Mouse (Mus musculus) forebrain, embryonic 10.5 days (tissue): Measurements from ENCODE around the gene Ttll8. TPM values are rescaled to one million over a fixed set of nuclear protein-coding genes. Genes with fewer than 3 reads are reported as not detected.

Experiments used
- DNase-seq: peaks from one replicate; pipeline ENCODE4 v3.0.0-alpha.2; 2017; ENCODE audit warnings: low spot score; ENCODE audit errors: extremely low spot score
- H3K27ac ChIP-seq: fragments of 300-500 bp; sonication (generic); 2 replicates; pipeline ENCODE4 v1.5.1; 2016; ENCODE audit warnings: mild to moderate bottlenecking
- H3K27me3 ChIP-seq: fragments of 300-500 bp; sonication (generic); 2 replicates; pipeline ENCODE4 v1.6.1; 2016; ENCODE audit warnings: mild to moderate bottlenecking; ENCODE audit not compliant: poor library complexity, severe bottlenecking
- H3K36me3 ChIP-seq: fragments of 300-500 bp; sonication (generic); replicated peaks from 2 replicates; pipeline ENCODE4 v1.6.1; 2016; ENCODE audit warnings: mild to moderate bottlenecking, moderate library complexity
- H3K4me1 ChIP-seq: fragments of 300-500 bp; sonication (generic); 2 replicates; pipeline ENCODE4 v1.6.1; 2016
- H3K4me3 ChIP-seq: fragments of 300-500 bp; sonication (generic); 2 replicates; pipeline ENCODE4 v1.5.1; 2016; ENCODE audit warnings: mild to moderate bottlenecking, moderate library complexity
- H3K9me3 ChIP-seq: fragments of 300-500 bp; sonication (generic); 2 replicates; pipeline ENCODE4 v1.6.1; 2016; ENCODE audit warnings: mild to moderate bottlenecking, moderate library complexity
- WGBS: fragments of 180-500 bp; shearing (Covaris S2); methylation state at CpG from one replicate; pipeline ENCODE4 v1.1.7; 2016; 5-methylcytosine and 5-hydroxymethylcytosine counted together
- polyA plus RNA-seq: library from polyadenylated mRNA; unstranded; fragments of >200 nt; fragmentation: Nextera tagmentation; extraction: Ambion mirVana; gene quantifications from 2 replicates; pipeline ENCODE4 v1.2.1, GENCODE M21; 2016

Gene Ttll8
- polyA plus RNA-seq, 1 experiment from 2014 or later: not detected

GRCm38 (mm10) chr15:88860781-88861180, 93.4 kb downstream of the Ttll8 start:
- H3K4me1 ChIP-seq: peaks cover 49% of the 10 kb centered on the region
- peaks cover 8% of the 10 kb centered on the region for H3K27me3 ChIP-seq
- no peaks in the 10 kb centered on the region for H3K9me3 ChIP-seq
- no peak overlapping the region for H3K4me3 ChIP-seq
- peaks cover 19% of the 10 kb centered on the region for H3K36me3 ChIP-seq
- peak overlapping the region; percentile 96; the same call in 1 of the 2 replicates for H3K27ac ChIP-seq
- no peak for DNase-seq
- 89% methylated on average over 3 of the region's 3 CpGs for WGBS

GRCm38 (mm10) chr15:88859206-88859970, 94.8 kb downstream of the Ttll8 start:
- DNase-seq: no peak
- no peak overlapping the region for H3K27ac ChIP-seq
- H3K9me3 ChIP-seq: no peaks in the 10 kb centered on the region
- H3K4me3 ChIP-seq: no peak overlapping the region
- 75% methylated on average over 8 of the region's 8 CpGs for WGBS
- H3K36me3 ChIP-seq: peaks cover 5% of the 10 kb centered on the region
- H3K27me3 ChIP-seq: peaks cover 8% of the 10 kb centered on the region
- peaks cover 49% of the 10 kb centered on the region for H3K4me1 ChIP-seq

GRCm38 (mm10) chr15:88858707-88859106, 95.5 kb downstream of the Ttll8 start:
- Histone ChIP-seq H3K27me3 (peaks cover 8% of the 10 kb centered on the region), H3K4me1 (peaks cover 47% of the 10 kb centered on the region), H3K36me3 (no peaks in the 10 kb centered on the region), H3K4me3 (no peak overlapping the region), H3K9me3 (no peaks in the 10 kb centered on the region), H3K27ac (no peak overlapping the region; the same call in 1 of the 2 replicates)
- DNase-seq: no peak
- WGBS: 94% methylated on average over 2 of the region's 2 CpGs

GRCm38 (mm10) chr15:88858141-88858541, 96.1 kb downstream of the Ttll8 start:
- Histone ChIP-seq H3K9me3 (no peaks in the 10 kb centered on the region), H3K27me3 (peaks cover 8% of the 10 kb centered on the region), H3K27ac (no peak overlapping the region; the same call in 1 of the 2 replicates), H3K4me1 (peaks cover 42% of the 10 kb centered on the region), H3K4me3 (no peak overlapping the region), H3K36me3 (no peaks in the 10 kb centered on the region)
- DNase-seq: no peak
- 95% methylated on average over 3 of the region's 3 CpGs for WGBS

- Histone ChIP-seq H3K27me3 (peaks cover 8% of the 10 kb centered on the region), H3K36me3 (no peaks in the 10 kb centered on the region)
Observed at GRCm38 (mm10) chr15:88857361-88857760, 96.9 kb downstream of the Ttll8 start.

GRCm38 (mm10) chr15:88856613-88857012, 97.6 kb downstream of the Ttll8 start:
- H3K27ac ChIP-seq: no peak overlapping the region
- H3K9me3 ChIP-seq: no peaks in the 10 kb centered on the region
- peaks cover 8% of the 10 kb centered on the region for H3K27me3 ChIP-seq
- DNase-seq: no peak
- H3K4me3 ChIP-seq: no peak overlapping the region
- 83% methylated on average over 5 of the region's 5 CpGs for WGBS
- H3K36me3 ChIP-seq: no peaks in the 10 kb centered on the region
- H3K4me1 ChIP-seq: peaks cover 31% of the 10 kb centered on the region

More at GRCm38 (mm10) chr15:88857361-88857760, 96.9 kb downstream of the Ttll8 start:
- H3K27ac ChIP-seq: no peak overlapping the region
- 92% methylated on average over 7 of the region's 7 CpGs for WGBS
- no peaks in the 10 kb centered on the region for H3K9me3 ChIP-seq
- DNase-seq: no peak
- H3K4me3 ChIP-seq: no peak overlapping the region
- H3K4me1 ChIP-seq: peaks cover 34% of the 10 kb centered on the region

GRCm38 (mm10) chr15:88855896-88856417, 98.3 kb downstream of the Ttll8 start:
- no peaks in the 10 kb centered on the region for H3K9me3 ChIP-seq
- H3K36me3 ChIP-seq: no peaks in the 10 kb centered on the region
- no peak overlapping the region for H3K4me3 ChIP-seq
- peaks cover 4% of the 10 kb centered on the region for H3K27me3 ChIP-seq
- peaks cover 30% of the 10 kb centered on the region for H3K4me1 ChIP-seq
- 81% methylated on average over 6 of the region's 6 CpGs for WGBS
- DNase-seq: no peak
- 0 out of 2 replicates have a peak overlapping the region, but pooled peaks have one; percentile 2 for H3K27ac ChIP-seq

GRCm38 (mm10) chr15:88854969-88855830, 99.0 kb downstream of the Ttll8 start:
- WGBS: 74% methylated on average over 15 of the region's 15 CpGs
- DNase-seq: no peak
- Histone ChIP-seq H3K27ac (peak overlapping the region; percentile 71), H3K36me3 (no peaks in the 10 kb centered on the region), H3K4me1 (peaks cover 35% of the 10 kb centered on the region), H3K27me3 (no peaks in the 10 kb centered on the region), H3K9me3 (no peaks in the 10 kb centered on the region), H3K4me3 (no peak overlapping the region)

- Histone ChIP-seq H3K27ac (peak overlapping the region; percentile 71), H3K9me3 (no peaks in the 10 kb centered on the region), H3K36me3 (no peaks in the 10 kb centered on the region), H3K27me3 (no peaks in the 10 kb centered on the region), H3K4me3 (no peak overlapping the region), H3K4me1 (peaks cover 38% of the 10 kb centered on the region)
- WGBS: 68% methylated on average over 6 of the region's 6 CpGs
- no peak for DNase-seq
Observed at GRCm38 (mm10) chr15:88854119-88854968, 99.9 kb downstream of the Ttll8 start.

- 94% methylated on average over 9 of the region's 9 CpGs for WGBS
- Histone ChIP-seq H3K9me3 (no peaks in the 10 kb centered on the region), H3K27me3 (no peaks in the 10 kb centered on the region), H3K36me3 (no peaks in the 10 kb centered on the region), H3K27ac (no peak overlapping the region), H3K4me3 (no peak overlapping the region), H3K4me1 (peaks cover 38% of the 10 kb centered on the region)
- no peak for DNase-seq
Observed at GRCm38 (mm10) chr15:88853106-88853505, 101.1 kb downstream of the Ttll8 start.

GRCm38 (mm10) chr15:88851507-88852149, 102.6 kb downstream of the Ttll8 start:
- 81% methylated on average over 10 of the region's 10 CpGs for WGBS
- no peak for DNase-seq
- peaks cover 38% of the 10 kb centered on the region for H3K4me1 ChIP-seq
- no peaks in the 10 kb centered on the region for H3K27me3 ChIP-seq
- no peaks in the 10 kb centered on the region for H3K36me3 ChIP-seq
- H3K4me3 ChIP-seq: no peak overlapping the region
- H3K9me3 ChIP-seq: no peaks in the 10 kb centered on the region
- H3K27ac ChIP-seq: peak overlapping the region; percentile 40; the same call in 1 of the 2 replicates
